Mouse (Mus musculus): ENCODE results near the gene Zfp367.

Gene Zfp367

GRCm38 (mm10) chr13:64088057-64088456 is 64.9 kb downstream of the Zfp367 start:
- DNase-seq = no peak

- DNase-seq = no peak
These were observed 67.0 kb downstream of the Zfp367 start for GRCm38 (mm10) chr13:64086036-64086435.

GRCm38 (mm10) chr13:64083331-64083730 is 69.7 kb downstream of the Zfp367 start:
- DNase-seq = no peak

All from right cerebral cortex, postnatal 25 days (tissue).